Mouse (Mus musculus) cerebellum, postnatal 36 days (tissue): ENCODE measurements around the gene Fbxl15.

Source experiments
- DNase-seq, 2 experiments: peaks; one replicate each; pipeline ENCODE4 v3.0.0; 2021 to 2022; ENCODE audit warnings: mixed read lengths in 2 of 2

Gene Fbxl15

GRCm38 (mm10) chr19:46348761-46349458 is 20.9 kb downstream of the Fbxl15 start:
- peak; percentile 87 to 93 for DNase-seq

GRCm38 (mm10) chr19:46349550-46349949 is 21.6 kb downstream of the Fbxl15 start:
- DNase-seq: peak; percentile 15 to 27

- peak; percentile 38 to 62 for DNase-seq
These were observed 22.4 kb downstream of the Fbxl15 start, which contains the start of gene 2310034G01Rik for GRCm38 (mm10) chr19:46350168-46350932. 2310034G01Rik (minus strand) TSS chr19:46350302.

GRCm38 (mm10) chr19:46356701-46357138 is 28.7 kb downstream of the Fbxl15 start:
- DNase-seq: peak; percentile 92 to 95

GRCm38 (mm10) chr19:46357344-46358280 is 29.6 kb downstream of the Fbxl15 start:
- no peak for DNase-seq

GRCm38 (mm10) chr19:46358381-46358780 is 30.4 kb downstream of the Fbxl15 start:
- DNase-seq: no peak

- no peak for DNase-seq
These were observed 34.1 kb downstream of the Fbxl15 start for GRCm38 (mm10) chr19:46362104-46362503.

- no peak for DNase-seq
These were observed 35.5 kb downstream of the Fbxl15 start for GRCm38 (mm10) chr19:46363294-46364009.

- DNase-seq: no peak
These were observed 40.0 kb downstream of the Fbxl15 start for GRCm38 (mm10) chr19:46367798-46368590.

- DNase-seq: peak; percentile 71 to 74
These were observed 41.2 kb downstream of the Fbxl15 start for GRCm38 (mm10) chr19:46369204-46369603.

GRCm38 (mm10) chr19:46374477-46375088 is 46.6 kb downstream of the Fbxl15 start:
- peak in 1 of 2 experiments; percentile 19 for DNase-seq

- no peak for DNase-seq
These were observed 47.5 kb downstream of the Fbxl15 start for GRCm38 (mm10) chr19:46375489-46375888.

- no peak for DNase-seq
These were observed 47.9 kb downstream of the Fbxl15 start for GRCm38 (mm10) chr19:46375891-46376290.
